Mouse (Mus musculus) splenic B cell, adult 2 months (primary cell): Measurements from ENCODE around the gene Cxcr1.
A peak's percentile ranks its signal among the peaks of the same experiment; 100 is the strongest.

Source experiments
- DNase-seq: peaks from one replicate; pipeline ENCODE4 v3.0.0-alpha.2; 2011; ENCODE audit warnings: low read depth, low spot score
- H3K27me3 ChIP-seq: 2 replicates; pipeline ENCODE4 v1.6.1; 2012; ENCODE audit warnings: mild to moderate bottlenecking, low read length, moderate library complexity, mixed read lengths; ENCODE audit not compliant: control insufficient read depth, poor library complexity, insufficient read depth, severe bottlenecking
- H3K36me3 ChIP-seq: 2 replicates; pipeline ENCODE4 v1.6.1; 2012; ENCODE audit warnings: mild to moderate bottlenecking, low read length, moderate library complexity, mixed read lengths; ENCODE audit not compliant: control insufficient read depth, poor library complexity, insufficient read depth, severe bottlenecking

Gene Cxcr1

DNA sequence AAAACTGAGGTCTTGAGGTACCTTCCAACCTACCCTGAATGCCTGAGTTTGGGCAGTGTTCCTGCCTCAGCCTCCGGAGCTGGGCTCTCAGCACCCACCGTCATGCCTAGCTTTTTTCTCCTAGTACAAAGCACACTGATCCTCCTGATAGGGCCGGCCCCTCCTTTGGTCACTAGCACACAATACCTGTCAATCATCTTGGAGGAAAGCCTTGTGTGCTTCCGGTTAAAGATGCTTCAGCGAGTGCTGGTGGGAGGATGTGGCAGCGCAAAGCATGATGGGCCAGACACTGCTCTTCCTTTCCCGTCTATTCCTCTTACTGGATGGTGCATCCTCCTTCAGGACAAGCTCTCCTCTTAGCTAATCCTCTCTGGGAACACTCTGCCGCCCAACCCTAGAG, 12.2 kb upstream of the Cxcr1 start:
- no peak for DNase-seq
- H3K36me3 ChIP-seq, result no peaks in the 10 kb centered on the region
- H3K27me3 ChIP-seq, result no peaks in the 10 kb centered on the region

DNA sequence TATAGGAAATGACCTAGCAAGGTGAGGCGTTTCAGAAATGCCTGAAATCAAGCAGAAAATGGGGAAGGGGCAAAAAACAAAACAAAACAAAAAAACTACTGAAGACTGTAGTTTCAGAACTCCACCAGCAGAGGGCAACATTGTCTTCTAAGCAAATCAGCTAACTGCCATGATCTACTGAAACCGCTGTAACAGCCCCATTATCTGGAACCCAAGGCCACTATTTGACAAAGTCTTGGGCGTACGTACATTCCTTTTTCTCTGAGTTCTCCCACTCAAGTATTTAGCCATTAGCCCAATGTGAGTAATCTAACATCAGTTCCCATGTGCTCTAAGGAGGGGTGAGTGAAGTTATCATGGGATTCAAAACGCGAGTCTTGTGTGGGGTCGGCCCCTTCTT, 11.4 kb upstream of the Cxcr1 start:
- H3K36me3 ChIP-seq, result no peaks in the 10 kb centered on the region
- H3K27me3 ChIP-seq, result no peaks in the 10 kb centered on the region
- DNase-seq, result peak; percentile 74

DNA sequence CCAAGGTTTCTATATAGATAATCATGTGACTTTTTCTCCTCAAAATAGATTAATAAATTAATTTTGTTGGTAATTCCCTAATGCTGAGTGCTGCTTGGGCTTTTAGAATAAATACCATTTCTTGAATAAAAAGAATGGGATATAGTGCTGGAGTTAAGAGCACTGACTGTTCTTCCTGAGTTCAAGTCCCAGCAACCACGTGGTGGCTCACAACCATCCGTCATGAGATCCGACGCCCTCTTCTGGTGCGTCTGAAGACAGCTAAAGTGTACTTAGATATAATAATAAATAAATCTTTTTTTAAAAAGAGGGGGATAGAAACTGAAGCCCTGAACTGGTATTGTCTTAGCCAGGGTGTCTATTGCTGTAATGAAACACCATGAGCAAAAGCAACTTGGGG, 9.0 kb upstream of the Cxcr1 start:
- no peaks in the 10 kb centered on the region; the same call in 1 of the 2 replicates for H3K27me3 ChIP-seq
- DNase-seq, result no peak
- no peaks in the 10 kb centered on the region for H3K36me3 ChIP-seq

DNA sequence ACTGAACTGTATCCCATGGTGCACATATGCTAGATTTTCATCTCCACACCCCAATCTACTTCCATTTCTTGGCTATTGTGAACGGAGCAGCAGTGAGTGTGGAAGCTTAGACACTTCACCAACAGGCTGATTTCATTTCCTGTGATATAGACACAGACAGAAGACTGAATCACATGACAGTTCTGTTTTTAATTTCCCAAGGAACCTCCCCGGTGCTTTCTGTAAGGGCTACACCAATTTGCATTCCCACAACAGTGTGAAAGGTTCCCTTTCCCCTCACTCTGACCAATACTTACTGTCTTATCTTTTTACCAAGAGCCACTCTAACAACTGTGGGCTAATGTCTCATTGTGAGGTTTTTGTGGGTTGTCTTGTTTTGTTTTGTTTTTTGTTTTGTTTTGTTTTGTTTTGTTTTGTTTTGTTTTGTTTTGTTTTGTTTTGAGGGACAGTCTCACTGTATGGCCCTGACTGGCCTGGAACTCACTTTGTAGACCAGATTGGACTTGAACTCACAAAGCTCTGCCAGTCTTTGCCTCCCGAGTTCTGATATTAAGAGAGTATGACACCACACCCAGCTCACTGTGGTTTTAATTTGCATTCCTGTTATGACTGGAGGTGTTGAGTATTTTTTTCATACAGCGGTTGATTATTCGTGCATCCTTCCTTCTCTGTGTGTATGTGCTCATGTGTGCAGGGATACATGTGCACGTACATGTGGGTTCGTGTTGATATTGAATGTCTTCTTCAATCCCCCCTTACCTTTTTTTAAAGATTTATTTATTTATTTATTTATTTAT, 6.8 kb upstream of the Cxcr1 start:
- H3K27me3 ChIP-seq, result no peaks in the 10 kb centered on the region; the same call in 1 of the 2 replicates
- peak; percentile 54 for DNase-seq
- no peaks in the 10 kb centered on the region for H3K36me3 ChIP-seq

DNA sequence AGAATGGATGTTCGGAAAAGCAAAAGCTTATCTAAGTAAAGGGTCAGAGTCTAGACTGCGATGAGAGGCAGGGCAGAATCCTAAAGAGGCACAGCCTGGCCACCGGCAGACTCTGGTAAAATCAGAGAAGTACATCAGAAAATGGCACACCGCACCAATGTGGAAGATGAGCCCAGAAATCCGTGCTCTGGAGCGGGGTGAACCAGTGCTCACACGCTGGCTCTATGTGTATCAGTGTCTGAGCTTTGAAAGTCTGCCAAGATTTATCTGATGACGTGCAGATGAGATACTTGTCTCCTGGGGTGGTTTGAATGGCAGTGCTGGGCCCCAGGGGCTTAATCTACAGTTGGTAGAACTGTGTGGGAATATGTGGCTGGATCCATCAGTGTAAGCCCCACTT, 4.6 kb upstream of the Cxcr1 start:
- H3K36me3 ChIP-seq, result no peaks in the 10 kb centered on the region
- no peaks in the 10 kb centered on the region; the same call in 1 of the 2 replicates for H3K27me3 ChIP-seq
- no peak for DNase-seq

DNA sequence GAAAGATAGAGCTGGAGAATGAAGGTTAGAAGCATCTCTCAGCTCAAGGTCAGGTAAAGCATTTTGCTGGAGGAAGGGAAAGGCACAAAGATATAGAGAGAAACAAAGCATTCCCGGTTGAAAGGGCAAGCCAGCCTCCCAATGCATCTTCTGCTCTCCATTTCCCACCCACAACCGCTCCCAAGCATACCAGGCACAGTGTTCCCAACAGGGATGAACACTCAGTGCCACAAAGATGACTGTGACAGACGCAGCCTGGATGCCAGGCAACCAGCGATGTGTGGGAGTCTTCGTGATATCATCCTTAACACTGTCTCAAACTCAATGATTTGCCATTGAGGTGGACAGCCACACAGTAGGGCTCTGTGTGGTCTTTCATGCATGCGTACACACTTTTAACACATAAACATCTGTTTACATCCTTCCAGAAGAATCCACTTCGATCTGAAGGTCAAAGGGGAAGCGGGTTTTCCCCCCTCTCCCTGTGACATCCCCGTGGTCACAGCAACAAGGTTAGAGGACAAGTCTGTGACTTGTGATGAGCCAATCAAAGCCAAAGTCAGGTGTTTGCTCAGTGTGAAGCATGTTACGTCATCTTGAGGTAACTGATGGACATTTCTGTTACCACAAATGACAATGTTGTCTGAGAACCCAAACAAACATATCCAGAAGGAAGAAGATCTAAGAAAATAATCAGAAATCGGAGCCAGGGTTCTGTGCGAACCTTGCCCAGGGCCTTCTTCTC, 3.5 kb upstream of the Cxcr1 start:
- DNase-seq, result no peak
- no peaks in the 10 kb centered on the region; the same call in 1 of the 2 replicates for H3K27me3 ChIP-seq
- no peaks in the 10 kb centered on the region for H3K36me3 ChIP-seq

DNA sequence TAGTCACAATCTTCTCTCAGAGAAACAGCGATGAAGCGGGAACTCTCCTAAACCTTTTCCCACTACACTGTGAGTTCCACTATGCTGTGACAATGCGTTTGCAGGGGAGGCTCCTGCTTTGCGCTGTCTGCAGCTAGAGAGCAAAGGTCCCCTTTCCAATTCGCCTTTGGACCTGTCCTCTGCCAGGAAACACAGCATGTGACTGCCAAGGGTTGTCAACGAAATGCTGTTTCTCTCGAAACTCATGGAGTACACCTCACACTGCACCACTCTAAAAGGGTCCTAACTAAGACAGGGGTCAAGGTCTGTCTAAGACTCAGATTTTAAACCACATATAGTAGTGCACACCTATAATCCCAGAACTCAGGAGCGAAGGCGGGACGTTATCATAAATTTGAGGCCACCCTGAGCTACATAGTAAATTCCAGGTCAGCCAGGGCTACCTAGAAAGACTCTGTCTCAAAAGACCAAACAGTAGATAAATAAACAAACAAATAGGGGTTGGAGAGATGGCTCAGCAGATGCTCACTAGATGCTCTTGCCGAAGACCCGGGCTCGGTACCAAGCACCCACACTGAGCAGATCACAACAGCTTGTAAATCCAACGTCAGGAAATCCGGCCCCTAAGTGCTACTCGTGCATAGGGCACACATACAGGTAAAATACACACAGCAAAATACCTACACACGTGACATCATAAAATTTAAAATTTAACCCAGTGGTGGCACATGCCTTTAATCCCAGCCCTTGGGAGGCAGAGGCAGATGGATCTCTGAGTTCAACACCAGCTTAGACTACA, 2.4 kb upstream of the Cxcr1 start:
- H3K27me3 ChIP-seq, result no peaks in the 10 kb centered on the region; the same call in 1 of the 2 replicates
- no peak for DNase-seq
- no peaks in the 10 kb centered on the region for H3K36me3 ChIP-seq

DNA sequence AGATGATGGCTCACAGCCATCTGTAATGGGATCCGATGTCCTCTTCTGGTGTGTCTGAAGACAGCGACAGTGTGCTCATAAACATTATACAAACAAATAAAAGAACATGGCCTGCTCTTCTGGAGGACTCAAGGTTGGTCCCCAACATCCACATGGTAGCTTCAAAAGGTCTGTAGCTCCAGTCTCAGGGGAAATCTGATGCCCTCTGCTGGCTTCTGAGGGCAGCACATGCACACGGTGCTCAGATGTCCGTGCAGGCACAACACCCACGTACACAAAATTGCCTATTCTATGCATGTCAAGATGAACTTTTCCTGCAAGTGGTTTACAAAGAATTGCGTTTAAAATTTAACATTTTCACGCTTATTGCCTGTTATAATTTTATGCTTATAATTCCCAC, 1.5 kb upstream of the Cxcr1 start:
- Histone ChIP-seq H3K36me3 (no peaks in the 10 kb centered on the region), H3K27me3 (no peaks in the 10 kb centered on the region; the same call in 1 of the 2 replicates)
- peak; percentile 65 for DNase-seq

DNA sequence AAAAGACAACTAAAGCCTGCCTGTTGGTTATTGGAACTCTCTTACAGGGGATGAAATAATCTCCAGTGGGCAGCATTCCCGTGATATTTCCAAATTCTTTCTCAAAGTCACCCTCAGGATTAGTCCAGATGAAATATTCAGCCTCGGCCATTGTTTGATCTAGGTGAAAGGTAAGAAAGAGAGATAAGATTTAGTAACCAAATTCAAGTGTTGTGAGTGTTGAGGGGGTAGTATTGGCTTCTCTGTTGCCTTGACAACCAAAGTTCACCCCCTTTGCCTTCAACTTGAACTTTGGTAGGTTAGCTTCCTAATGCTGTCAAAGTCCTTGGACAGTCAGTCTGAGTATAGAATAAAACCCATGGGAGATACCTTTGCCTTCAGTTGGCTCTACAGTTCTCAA, 1.7 kb downstream of the Cxcr1 start:
- DNase-seq, result no peak
- no peaks in the 10 kb centered on the region for H3K27me3 ChIP-seq
- H3K36me3 ChIP-seq, result no peaks in the 10 kb centered on the region

DNA sequence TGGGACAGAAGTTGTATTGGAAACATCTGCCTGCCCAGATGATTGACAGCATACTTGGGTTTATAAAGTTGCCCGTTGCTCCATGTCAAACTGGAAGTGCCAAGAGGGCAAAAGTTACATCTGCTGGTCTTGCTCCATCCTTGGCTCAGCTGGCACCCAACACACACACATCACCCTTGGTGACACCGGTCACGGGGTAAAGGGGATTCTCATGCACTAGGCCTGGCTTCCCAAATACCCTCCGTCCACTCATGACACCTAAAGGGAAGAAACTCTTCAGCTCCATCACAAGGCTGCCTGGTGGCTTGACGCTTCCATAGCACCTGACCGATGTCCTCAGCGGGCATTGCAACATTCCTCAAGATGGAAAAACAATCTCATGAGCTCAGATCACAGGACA, 4.0 kb downstream of the Cxcr1 start:
- Histone ChIP-seq H3K27me3 (no peaks in the 10 kb centered on the region), H3K36me3 (no peaks in the 10 kb centered on the region)
- DNase-seq, result no peak

DNA sequence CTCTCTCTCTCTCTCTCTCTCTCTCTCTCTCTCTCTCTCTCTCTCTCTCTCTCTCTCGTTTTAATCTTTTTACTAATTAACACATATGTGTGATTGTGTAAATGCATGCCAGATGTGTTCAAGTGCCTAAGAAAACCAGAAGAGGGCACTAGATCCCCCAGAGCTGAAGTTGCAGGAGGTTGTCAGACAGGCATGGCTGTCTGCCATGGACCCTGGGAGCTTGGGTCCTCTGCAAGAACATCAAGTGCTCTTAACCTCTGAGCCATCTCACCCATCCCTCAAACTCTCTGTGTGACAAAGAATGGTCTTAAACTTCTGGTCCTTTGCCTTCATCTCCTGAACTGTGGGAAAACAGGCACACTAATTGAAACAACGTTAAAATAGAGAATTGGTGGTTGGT, 11.4 kb downstream of the Cxcr1 start:
- Histone ChIP-seq H3K36me3 (no peaks in the 10 kb centered on the region), H3K27me3 (no peaks in the 10 kb centered on the region)
- no peak for DNase-seq

DNA sequence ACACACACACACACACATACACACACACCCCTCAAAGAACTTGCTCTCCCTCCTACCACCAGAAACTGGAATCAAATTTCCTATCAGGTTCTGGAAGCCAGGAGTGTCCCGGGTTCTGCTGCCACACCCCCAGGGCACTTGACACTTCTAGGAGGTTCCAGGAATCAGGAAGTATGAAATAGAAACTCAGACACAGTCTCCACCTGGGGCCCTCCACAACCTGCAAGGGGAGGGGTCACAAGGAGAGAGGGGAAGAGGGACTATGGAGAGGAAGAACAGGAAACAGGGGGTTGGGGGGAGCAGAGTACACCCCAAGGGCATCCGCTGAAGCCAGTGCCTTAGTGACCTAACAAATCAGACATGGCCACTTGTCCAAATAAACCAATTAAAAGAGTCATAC, 13.0 kb downstream of the Cxcr1 start:
- Histone ChIP-seq H3K36me3 (no peaks in the 10 kb centered on the region), H3K27me3 (no peaks in the 10 kb centered on the region)
- no peak for DNase-seq

DNA sequence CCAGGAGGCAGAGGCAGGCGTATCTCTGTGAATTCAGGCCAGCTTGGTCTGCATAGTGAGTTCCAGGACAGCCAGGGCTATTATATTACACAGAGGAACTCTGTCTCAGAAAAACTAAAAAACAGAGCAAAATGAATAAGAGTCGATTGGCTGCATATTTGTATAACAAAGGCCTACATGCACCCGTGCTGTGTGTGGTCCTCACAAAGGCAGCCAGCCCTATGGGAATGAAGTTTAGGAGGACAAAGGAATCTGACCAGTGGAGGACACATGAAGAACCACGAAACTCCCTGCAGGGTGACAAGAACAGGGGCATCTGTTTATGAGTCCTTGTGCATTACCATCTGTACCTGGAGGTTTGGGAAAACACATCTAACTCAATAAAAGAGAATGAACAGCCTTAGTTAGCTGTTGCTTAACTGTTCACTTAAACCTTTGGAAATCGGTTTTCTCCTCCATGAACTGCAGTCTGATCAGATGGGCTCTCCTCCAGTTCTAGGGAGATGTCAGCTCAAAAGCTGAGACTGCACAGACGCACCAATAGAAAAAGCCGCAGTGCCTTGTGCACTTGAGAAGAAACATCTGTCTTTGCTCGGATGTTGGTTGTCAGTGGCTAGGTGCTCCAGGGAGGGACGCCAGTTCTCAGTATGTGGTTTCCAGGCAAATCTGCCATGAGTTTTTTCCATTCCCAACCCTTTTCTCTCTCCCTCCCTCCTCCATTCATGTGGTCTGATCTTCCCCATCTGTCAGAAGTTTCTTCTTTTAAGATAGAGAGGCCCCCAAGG, 14.6 kb downstream of the Cxcr1 start:
- DNase-seq, result no peak
- H3K36me3 ChIP-seq, result no peaks in the 10 kb centered on the region
- H3K27me3 ChIP-seq, result no peaks in the 10 kb centered on the region

DNA sequence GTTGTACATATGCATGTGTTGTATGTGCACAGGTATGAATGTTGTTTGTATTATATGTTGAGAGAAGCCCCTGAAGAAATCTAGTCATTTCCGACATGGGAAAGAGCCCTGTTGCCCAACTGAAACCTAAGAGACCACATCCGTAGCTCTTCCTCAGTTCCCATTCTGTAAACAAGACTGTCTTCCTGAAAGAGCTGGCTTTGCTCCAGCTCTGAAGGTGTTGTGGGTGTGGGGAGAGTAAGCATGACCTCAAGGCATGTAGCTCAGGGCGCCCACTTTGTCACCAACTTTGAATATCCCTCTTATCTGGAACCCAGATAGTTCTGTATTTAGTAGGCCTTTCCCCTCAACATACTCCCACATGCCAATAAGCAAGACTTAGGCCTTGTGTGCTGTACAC, 15.8 kb downstream of the Cxcr1 start:
- no peaks in the 10 kb centered on the region for H3K27me3 ChIP-seq
- DNase-seq, result no peak
- H3K36me3 ChIP-seq, result no peaks in the 10 kb centered on the region
